Mouse (Mus musculus) bone marrow macrophage, adult 2 months (primary cell): ENCODE data around the gene Got2.

Source experiments
- CTCF ChIP-seq: IDR thresholded peaks from 2 replicates; pipeline ENCODE4 v1.5.1; 2012; ENCODE audit warnings: low read depth, mild to moderate bottlenecking, low read length, moderate library complexity
- POLR2A ChIP-seq: IDR thresholded peaks from 2 replicates; pipeline ENCODE4 v1.6.1; 2012; ENCODE audit warnings: mild to moderate bottlenecking, low read depth, low read length, borderline replicate concordance

DNA sequence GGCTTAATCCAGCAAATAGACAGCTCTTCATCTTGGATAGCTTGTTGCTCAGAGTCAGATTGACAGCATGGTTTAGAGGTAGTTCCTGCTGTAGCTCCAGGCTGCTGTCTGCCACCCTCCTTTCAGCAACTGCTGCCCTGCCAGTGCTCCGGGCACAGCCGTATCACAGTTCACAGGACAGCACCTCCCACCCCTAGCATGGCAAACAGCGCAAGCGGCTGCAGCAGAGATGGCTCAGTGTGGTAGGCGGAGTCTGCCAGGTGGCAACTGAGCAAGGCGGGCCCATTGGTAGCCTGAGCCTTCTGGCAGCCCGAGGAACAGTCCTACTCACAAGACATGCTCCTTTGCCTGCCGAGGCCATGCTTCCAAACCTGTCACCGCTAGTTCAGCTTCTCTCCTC lies 27.8 kb upstream of the Got2 start:
- TF ChIP-seq POLR2A (no peak), CTCF (no peak)
